Comparison of ENCODE assay signal across 8 mouse cellular contexts in genomic region chr5:134455914-134456423, GRCm38 (mm10). TPM values are rescaled to one million over a fixed set of nuclear protein-coding genes. Genes with fewer than 3 reads are reported as not detected.
DNase-seq lines count a peak whose midpoint lies in the region; ATAC-seq lines count a peak whose summit lies in the region.

No protein-coding gene starts in this region.

- peak overlapping the region; percentile 75 for H3K4me3 ChIP-seq in heart, embryonic 12.5 days
- H3K4me3 ChIP-seq in kidney, embryonic 14.5 days (ENCODE audit: low read length) = peak overlapping the region; percentile 81
- H3K4me3 ChIP-seq in lung, embryonic 16.5 days (ENCODE audit: low read length) = peak overlapping the region; percentile 60

- H3K4me2 ChIP-seq in heart, embryonic 12.5 days = peak overlapping the region; percentile 80
- H3K4me2 ChIP-seq in kidney, embryonic 14.5 days (replicated peaks; ENCODE audit: low read depth, low read length) = peak overlapping the region; percentile 90
- H3K4me2 ChIP-seq in lung, embryonic 16.5 days (ENCODE audit: low read depth, low read length) = peak overlapping the region; percentile 83

- peaks cover 24% of the 10 kb centered on the region for H3K4me1 ChIP-seq in heart, embryonic 12.5 days (replicated peaks)
- peaks cover 13% of the 10 kb centered on the region; the same call in 1 of the 2 replicates for H3K4me1 ChIP-seq in kidney, embryonic 14.5 days (ENCODE audit: control insufficient read depth, insufficient read depth, low read length)
- peaks cover 18% of the 10 kb centered on the region for H3K4me1 ChIP-seq in lung, embryonic 16.5 days (replicated peaks; ENCODE audit: control insufficient read depth, insufficient read depth, low read length)

- H3K27me3 ChIP-seq in heart, embryonic 12.5 days (replicated peaks) = no peaks in the 10 kb centered on the region
- no peaks in the 10 kb centered on the region for H3K27me3 ChIP-seq in kidney, embryonic 14.5 days (ENCODE audit: control insufficient read depth, insufficient read depth, low read length)
- H3K27me3 ChIP-seq in lung, embryonic 16.5 days (ENCODE audit: control insufficient read depth, insufficient read depth, low read depth, low read length) = no peaks in the 10 kb centered on the region

- DNase-seq in 3T3-L1 (ENCODE audit: low read depth, low spot score) (peak; percentile 68), MN1 (ENCODE audit: low spot score) (peak; percentile 76)
- peak; percentile 59 to 67 for DNase-seq in cerebellum, postnatal 25 days
- peak; percentile 46 for DNase-seq in ovary, postnatal 36 days (ENCODE audit: low spot score)
- no peak for DNase-seq in spleen, adult 12 weeks (ENCODE audit: low spot score)

- H3K27ac ChIP-seq in heart, embryonic 12.5 days (ENCODE audit: poor library complexity, severe bottlenecking) = peak overlapping the region; percentile 77
- peak overlapping the region; percentile 77 for H3K27ac ChIP-seq in kidney, embryonic 14.5 days (ENCODE audit: low read depth, low read length)
- H3K27ac ChIP-seq in lung, embryonic 16.5 days (ENCODE audit: low read length) = peak overlapping the region; percentile 80

- 0% methylated on average over 17 of the region's 17 CpGs for WGBS in heart, embryonic 12.5 days
- WGBS in kidney, embryonic 14.5 days = 1% methylated on average over 15 of the region's 17 CpGs
- 0% methylated on average over 16 of the region's 17 CpGs for WGBS in lung, embryonic 16.5 days

- H3K36me3 ChIP-seq in heart, embryonic 12.5 days = peaks cover 21% of the 10 kb centered on the region
- peaks cover 4% of the 10 kb centered on the region; the same call in 1 of the 2 replicates for H3K36me3 ChIP-seq in kidney, embryonic 14.5 days (ENCODE audit: control insufficient read depth, insufficient read depth, low read length)
- H3K36me3 ChIP-seq in lung, embryonic 16.5 days (ENCODE audit: control insufficient read depth, insufficient read depth, low read length) = peaks cover 3% of the 10 kb centered on the region

- H3K9me3 ChIP-seq in heart, embryonic 12.5 days (replicated peaks) = 0 out of 2 replicates have a peak, but pooled peaks cover 8% of the 10 kb centered on the region
- H3K9me3 ChIP-seq in kidney, embryonic 14.5 days (ENCODE audit: control insufficient read depth, low read length) = peaks cover 8% of the 10 kb centered on the region; the same call in 1 of the 2 replicates
- H3K9me3 ChIP-seq in lung, embryonic 16.5 days (ENCODE audit: control insufficient read depth, low read length) = no peaks in the 10 kb centered on the region

- ATAC-seq in heart, embryonic 12.5 days (ENCODE audit: insufficient number of reproducible peaks, low FRiP score) = peak; percentile 71
- peak; percentile 67 for ATAC-seq in kidney, embryonic 14.5 days (ENCODE audit: low FRiP score, low TSS enrichment)
- peak; percentile 66 for ATAC-seq in lung, embryonic 16.5 days (ENCODE audit: low read depth)

- peak overlapping the region; percentile 86 for H3K9ac ChIP-seq in heart, embryonic 12.5 days
- peak overlapping the region; percentile 74 for H3K9ac ChIP-seq in kidney, embryonic 14.5 days (ENCODE audit: low read depth, low read length)
- peak overlapping the region; percentile 88 for H3K9ac ChIP-seq in lung, embryonic 16.5 days (ENCODE audit: low read length)

RNA-seq across cellular contexts. Expression of gene Gtf2ird1, which starts 0.5 kb away (rescaled TPM):
- 64.8 and 72.8 TPM in 2 replicates for polyA plus RNA-seq in heart, embryonic 12.5 days (2016; fragmentation: Nextera tagmentation; extraction: Ambion mirVana)
- polyA plus RNA-seq in kidney, embryonic 14.5 days (2014; fragmentation: Nextera tagmentation; extraction: Ambion mirVana) = 60.9 and 84.8 TPM in 2 replicates
- polyA plus RNA-seq in lung, embryonic 16.5 days (2015; fragmentation: Nextera tagmentation; extraction: Ambion mirVana) = 58.8 and 67.5 TPM in 2 replicates
